Mouse (Mus musculus) embryonic fibroblast, embryonic 13.5 days (primary cell): ENCODE results near the gene Clspn.

Experiments
- CTCF ChIP-seq: IDR thresholded peaks from 2 replicates; pipeline ENCODE4 v1.5.1; 2011; ENCODE audit warnings: mild to moderate bottlenecking, control low read depth, low read length, moderate library complexity, borderline replicate concordance; ENCODE audit not compliant: insufficient read depth
- POLR2A ChIP-seq: IDR thresholded peaks from 2 replicates; pipeline ENCODE4 v1.6.1; 2011; ENCODE audit warnings: low read depth, mild to moderate bottlenecking, control low read depth, low read length, moderate library complexity

GRCm38 (mm10) chr4:126637446-126637845 is 80.7 kb downstream of the Clspn start:
- TF ChIP-seq POLR2A (no peak), CTCF (no peak)
